Mouse (Mus musculus) cerebellum, postnatal 4 days (tissue): ENCODE results near the gene Vmn2r55.
"Not testable (repeated sequence)": the region's sequence is repeated elsewhere in the genome, so short reads cannot be mapped to it uniquely, and the experiment has no call there.

Source experiments
- DNase-seq, 2 experiments: peaks; one replicate each; pipeline ENCODE4 v3.0.0; 2022; ENCODE audit warnings: low spot score in 2 of 2, mixed read lengths in 1 of 2

The Vmn2r55 gene

DNA sequence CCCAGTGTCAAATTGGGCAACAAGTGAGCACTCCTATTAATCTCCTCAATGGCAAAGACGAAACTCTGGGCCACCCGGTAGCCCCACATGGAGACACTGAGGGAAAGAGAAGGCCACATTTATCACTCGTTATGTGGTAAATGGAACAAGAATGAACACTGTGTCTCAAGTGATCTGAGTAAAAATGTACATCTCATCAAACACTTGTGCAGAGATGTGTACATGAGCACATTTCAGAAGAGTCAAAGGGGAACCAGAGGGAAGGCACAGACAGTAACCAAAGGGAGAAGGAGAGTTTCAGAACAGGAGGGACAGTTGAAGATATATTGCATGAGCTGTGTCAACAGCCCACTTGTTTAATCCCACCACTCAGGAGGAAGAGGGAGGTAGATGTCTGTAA lies at the start of gene Vmn2r55:
Gene Vmn2r55, minus strand, starts transcription at position 101 of the 400 bp plus-strand sequence.
- DNase-seq = not testable (repeated sequence)

GRCm38 (mm10) chr7:12640219-12640618 lies 44.6 kb downstream of the Vmn2r55 start, which contains the start of gene Vmn2r54:
Vmn2r54 (minus strand) TSS chr7:12640319.
- not testable (repeated sequence) for DNase-seq

DNA sequence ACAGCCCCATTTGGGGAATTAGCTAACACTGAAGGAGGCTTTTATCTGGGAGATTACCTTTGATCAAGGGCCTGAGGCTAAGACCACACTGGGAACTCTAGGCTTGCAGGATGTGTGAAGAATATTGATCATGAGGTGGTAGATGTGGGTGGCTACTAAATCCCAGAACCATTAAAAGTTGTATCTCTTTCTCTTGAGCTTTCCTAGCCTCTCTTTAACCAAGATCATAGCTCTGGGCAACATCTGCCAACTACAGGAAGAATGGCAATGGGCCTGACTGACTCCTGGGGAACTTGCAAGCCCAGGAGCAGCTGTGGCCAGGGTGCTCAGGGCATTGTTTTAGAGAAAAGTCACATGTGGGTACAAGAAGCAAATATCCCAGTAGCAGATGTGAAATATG lies 76.1 kb downstream of the Vmn2r55 start, which contains the start of gene Vmn2r53:
Gene Vmn2r53, minus strand, starts transcription at position 101 of the 400 bp plus-strand sequence.
- no peak for DNase-seq
